Mouse (Mus musculus) megakaryocyte, embryonic 14.5 days (primary cell): ENCODE measurements at regions not wholly inside any gene's neighbourhood (a gene's known extent, or its start where the extent isn't known, plus 50 kb on each side); places are given as distances from the start of the nearest gene placed in this dataset.

Experiments
- H3K27me3 ChIP-seq: replicated peaks from 2 replicates; pipeline ENCODE3; 2012; ENCODE audit warnings: inconsistent platforms
- H3K36me3 ChIP-seq: replicated peaks from 2 replicates; pipeline ENCODE3; 2012; ENCODE audit warnings: low read length, inconsistent platforms, mixed read lengths
- H3K4me1 ChIP-seq: 2 replicates; pipeline ENCODE4 v1.6.1; 2012; ENCODE audit warnings: inconsistent platforms
- H3K4me3 ChIP-seq: replicated peaks from 2 replicates; pipeline ENCODE3; 2012; ENCODE audit warnings: moderate library complexity, mild to moderate bottlenecking, inconsistent platforms
- H3K9me3 ChIP-seq: 2 replicates; pipeline ENCODE4 v1.6.1; 2012; ENCODE audit warnings: inconsistent platforms
- FLI1 ChIP-seq: IDR thresholded peaks from 2 replicates; pipeline ENCODE4 v1.6.1; 2012; ENCODE audit warnings: low read length, inconsistent platforms, mixed read lengths
- GATA1 ChIP-seq: IDR thresholded peaks from 3 replicates; pipeline ENCODE4 v1.6.1; 2012; ENCODE audit warnings: mixed read lengths, low read length, inconsistent platforms, borderline replicate concordance

DNA sequence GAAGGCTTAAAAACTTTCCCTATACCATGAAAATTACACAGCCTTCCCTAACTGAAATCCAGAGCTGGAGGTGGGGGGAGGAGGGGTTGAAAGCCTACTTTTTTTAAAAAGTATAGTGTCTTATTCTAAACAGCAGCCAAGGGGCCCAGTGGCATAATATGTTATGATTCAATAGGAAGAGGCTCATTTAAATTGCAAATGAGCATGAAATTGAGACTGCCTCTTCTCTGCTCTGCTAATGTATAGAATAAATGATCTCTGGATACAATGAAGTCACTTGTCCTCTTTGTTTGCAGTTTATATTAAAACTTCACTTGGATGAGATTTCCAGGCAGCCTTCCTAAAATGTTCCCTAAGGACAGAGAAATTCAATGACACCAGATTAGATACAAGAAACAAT is 208.4 kb upstream of the Tcerg1l start:
- Histone ChIP-seq H3K27me3 (peaks cover 2% of the 10 kb centered on the region), H3K4me1 (no peaks in the 10 kb centered on the region), H3K9me3 (0 out of 2 replicates have a peak, but pooled peaks cover 3% of the 10 kb centered on the region), H3K4me3 (no peak overlapping the region), H3K36me3 (no peaks in the 10 kb centered on the region)
- no peak for TF ChIP-seq FLI1
- TF ChIP-seq GATA1: no peak

- Histone ChIP-seq H3K4me3 (no peak overlapping the region), H3K4me1 (no peaks in the 10 kb centered on the region), H3K9me3 (0 out of 2 replicates have a peak, but pooled peaks cover 3% of the 10 kb centered on the region), H3K27me3 (peaks cover 2% of the 10 kb centered on the region), H3K36me3 (no peaks in the 10 kb centered on the region)
- no peak for TF ChIP-seq GATA1
- TF ChIP-seq FLI1: no peak
Measured at GRCm38 (mm10) chr7:138601749-138602148, 204.2 kb upstream of the Tcerg1l start.

DNA sequence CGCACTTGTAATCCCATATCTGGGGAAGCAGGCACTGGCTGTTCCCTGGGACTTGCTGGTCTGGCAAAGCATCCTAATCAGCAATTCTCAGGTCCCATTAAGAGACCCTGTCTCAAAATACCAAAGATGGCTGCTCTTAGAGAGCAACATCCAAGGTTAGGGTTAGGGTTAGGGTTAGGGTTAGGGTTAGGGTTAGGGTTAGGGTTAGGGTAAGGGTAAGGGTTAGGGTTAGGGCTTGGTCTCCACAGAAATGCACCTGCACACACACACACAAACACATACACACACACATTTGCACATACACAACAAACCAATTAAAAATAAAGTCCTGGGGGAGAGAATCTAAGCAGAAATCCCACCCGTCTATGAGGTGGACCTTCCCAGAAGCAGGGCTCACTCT is 195.8 kb upstream of the Tcerg1l start:
- TF ChIP-seq FLI1: no peak
- no peak for TF ChIP-seq GATA1
- no peaks in the 10 kb centered on the region for H3K9me3 ChIP-seq
- no peaks in the 10 kb centered on the region for H3K4me1 ChIP-seq
- H3K27me3 ChIP-seq: no peaks in the 10 kb centered on the region
- no peaks in the 10 kb centered on the region for H3K36me3 ChIP-seq
- no peak overlapping the region for H3K4me3 ChIP-seq

DNA sequence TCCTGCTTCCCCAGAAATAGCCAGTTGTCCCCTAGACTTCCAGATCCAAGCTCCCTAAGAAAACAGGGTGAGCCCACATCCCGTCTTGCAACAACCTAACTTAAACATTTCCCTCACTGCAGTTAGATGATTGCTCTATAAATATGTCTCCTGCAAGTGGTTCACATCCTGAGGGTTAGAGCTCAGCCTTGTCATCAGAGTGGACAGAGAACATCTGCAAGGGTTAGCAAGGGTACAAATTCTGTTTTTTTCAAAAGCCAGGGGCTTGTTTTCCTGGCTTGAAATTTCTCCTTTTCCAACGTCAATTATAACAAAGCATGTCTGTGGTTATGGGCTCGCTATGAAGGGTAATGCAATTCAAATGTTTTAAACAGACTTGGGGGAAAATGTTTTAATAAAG is 169.8 kb upstream of the Tcerg1l start:
- H3K36me3 ChIP-seq: no peaks in the 10 kb centered on the region
- H3K4me3 ChIP-seq: no peak overlapping the region
- H3K27me3 ChIP-seq: no peaks in the 10 kb centered on the region
- H3K4me1 ChIP-seq: no peaks in the 10 kb centered on the region
- H3K9me3 ChIP-seq: no peaks in the 10 kb centered on the region
- TF ChIP-seq GATA1: no peak
- no peak for TF ChIP-seq FLI1

GRCm38 (mm10) chr7:138551629-138552028 is 154.1 kb upstream of the Tcerg1l start:
- H3K4me3 ChIP-seq: no peak overlapping the region
- H3K36me3 ChIP-seq: no peaks in the 10 kb centered on the region
- no peaks in the 10 kb centered on the region for H3K9me3 ChIP-seq
- TF ChIP-seq GATA1 (no peak), FLI1 (no peak)
- H3K4me1 ChIP-seq: no peaks in the 10 kb centered on the region
- H3K27me3 ChIP-seq: no peaks in the 10 kb centered on the region

DNA sequence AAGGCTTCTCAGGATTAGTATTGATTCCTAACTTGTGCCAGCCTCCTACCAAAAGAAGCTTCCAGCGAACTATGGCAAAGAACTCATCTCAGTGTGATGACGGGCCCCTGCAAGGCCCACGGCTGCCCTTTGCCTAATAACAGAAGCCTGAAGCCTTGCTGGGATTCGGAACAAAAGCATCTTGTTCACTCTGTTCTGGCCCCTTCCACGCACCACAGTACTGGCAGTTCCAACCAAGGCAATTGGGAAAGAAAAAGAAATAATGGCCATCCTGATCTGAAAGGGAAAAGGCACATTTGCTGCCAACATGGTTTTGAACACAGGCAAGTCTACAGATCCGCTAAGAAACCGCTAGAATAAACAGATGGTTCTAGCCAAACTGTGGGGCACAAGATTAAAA is 150.4 kb upstream of the Tcerg1l start:
- H3K9me3 ChIP-seq: no peaks in the 10 kb centered on the region
- H3K4me3 ChIP-seq: no peak overlapping the region
- no peaks in the 10 kb centered on the region for H3K4me1 ChIP-seq
- no peaks in the 10 kb centered on the region for H3K36me3 ChIP-seq
- no peaks in the 10 kb centered on the region for H3K27me3 ChIP-seq
- TF ChIP-seq GATA1 (no peak), FLI1 (no peak)

DNA sequence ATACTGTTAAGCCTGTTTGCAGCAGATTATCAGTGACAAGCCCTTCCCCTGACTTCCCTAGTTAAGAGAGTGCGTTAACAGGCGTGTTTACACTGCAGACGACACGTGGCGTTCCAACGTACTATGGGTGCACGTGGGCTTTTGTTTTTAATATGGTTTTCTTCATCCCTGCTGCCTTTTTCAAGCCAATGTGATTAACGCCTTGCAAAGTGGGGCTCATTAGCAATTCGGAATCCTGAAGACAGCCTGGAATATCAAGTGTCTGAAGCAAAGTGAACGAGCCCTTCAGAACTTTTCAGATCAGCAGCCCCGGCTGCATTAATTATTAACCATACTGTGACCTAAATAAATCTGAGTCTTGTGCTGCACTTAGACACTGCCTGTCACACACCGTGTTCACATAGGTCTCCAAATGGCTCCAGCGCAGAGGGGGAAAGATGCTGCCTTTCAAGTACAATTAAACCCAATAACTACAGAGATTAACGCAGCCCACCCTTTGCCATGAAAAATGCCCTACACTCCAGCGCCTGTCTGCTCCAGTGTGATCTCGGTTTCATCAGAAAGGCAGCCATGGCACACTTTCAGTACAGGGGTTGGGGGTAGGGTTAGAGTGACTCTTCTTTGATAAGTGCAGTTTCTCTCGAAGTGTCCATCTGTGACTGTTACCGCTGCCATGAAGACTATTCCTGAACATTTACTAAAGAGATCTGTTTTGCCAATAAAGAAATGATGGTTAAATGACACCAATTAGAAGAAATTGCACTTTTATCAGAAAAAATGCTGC is 140.7 kb upstream of the Tcerg1l start:
- no peaks in the 10 kb centered on the region for H3K27me3 ChIP-seq
- H3K4me1 ChIP-seq: no peaks in the 10 kb centered on the region
- H3K4me3 ChIP-seq: no peak overlapping the region
- TF ChIP-seq FLI1 (no peak), GATA1 (no peak)
- H3K9me3 ChIP-seq: no peaks in the 10 kb centered on the region
- no peaks in the 10 kb centered on the region for H3K36me3 ChIP-seq

DNA sequence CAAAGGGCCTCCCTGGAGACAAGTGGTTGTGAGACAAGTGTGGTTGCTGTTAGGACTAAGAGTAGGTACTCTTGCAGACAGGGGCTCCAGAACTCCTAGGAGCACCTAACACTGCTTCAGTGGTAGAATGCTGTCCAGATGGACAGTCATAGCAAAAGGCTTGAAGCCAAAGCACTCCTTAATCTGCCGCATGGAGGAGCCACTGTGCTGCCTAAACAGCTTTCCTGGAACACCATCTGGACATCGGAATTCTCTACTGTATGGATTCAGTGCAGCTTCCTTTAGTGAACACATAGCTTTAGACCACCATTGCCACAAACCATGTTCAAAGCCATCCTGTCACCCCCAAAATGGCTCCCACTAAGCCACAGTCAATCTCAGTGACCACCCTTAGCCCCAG is 128.6 kb upstream of the Tcerg1l start:
- Histone ChIP-seq H3K4me1 (no peaks in the 10 kb centered on the region), H3K9me3 (no peaks in the 10 kb centered on the region), H3K27me3 (no peaks in the 10 kb centered on the region), H3K36me3 (no peaks in the 10 kb centered on the region), H3K4me3 (no peak overlapping the region)
- TF ChIP-seq FLI1 (no peak), GATA1 (no peak)

- Histone ChIP-seq H3K4me3 (no peak overlapping the region), H3K9me3 (no peaks in the 10 kb centered on the region), H3K4me1 (no peaks in the 10 kb centered on the region), H3K36me3 (no peaks in the 10 kb centered on the region), H3K27me3 (no peaks in the 10 kb centered on the region)
- no peak for TF ChIP-seq FLI1
- no peak for TF ChIP-seq GATA1
Measured at GRCm38 (mm10) chr7:138524936-138525335, 127.4 kb upstream of the Tcerg1l start.

- H3K4me3 ChIP-seq: no peak overlapping the region
- H3K4me1 ChIP-seq: no peaks in the 10 kb centered on the region
- no peaks in the 10 kb centered on the region for H3K27me3 ChIP-seq
- no peak for TF ChIP-seq FLI1
- no peak for TF ChIP-seq GATA1
- H3K9me3 ChIP-seq: no peaks in the 10 kb centered on the region
- no peaks in the 10 kb centered on the region for H3K36me3 ChIP-seq
Measured at GRCm38 (mm10) chr7:138514171-138514570, 116.6 kb upstream of the Tcerg1l start.
